Comparison of ENCODE assay signal across 8 mouse cellular contexts in the genomic region with DNA sequence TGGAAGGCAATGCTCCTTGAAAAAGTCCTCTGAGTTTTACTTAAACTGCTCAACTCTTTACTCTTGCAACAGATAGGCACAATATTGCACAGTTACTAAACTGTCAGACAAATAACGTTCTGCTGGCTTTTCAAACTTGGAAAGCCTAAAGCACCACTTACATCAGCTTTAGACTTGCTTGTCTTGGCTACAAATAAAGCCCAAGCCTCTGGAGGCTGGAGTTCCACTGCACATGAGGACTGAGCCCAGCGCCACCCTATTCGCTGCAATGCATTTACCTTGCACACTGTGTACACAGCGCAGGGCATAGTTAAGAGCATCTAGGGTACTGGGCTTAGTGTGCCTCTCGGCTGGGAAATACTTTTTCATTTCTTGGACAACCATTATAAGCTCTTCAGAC. TPM values are rescaled to one million over a fixed set of nuclear protein-coding genes. Genes with fewer than 3 reads are reported as not detected.
DNase-seq lines count a peak whose midpoint lies in the region; ATAC-seq lines count a peak whose summit lies in the region.

No protein-coding gene starts in this region.

- no peak for DNase-seq in liver, embryonic 11.5 days (ENCODE audit: low spot score)
- DNase-seq in B cell, adult 2 months: no peak
- no peak for DNase-seq in right cerebral cortex, postnatal 25 days

- H3K27ac ChIP-seq in forebrain, embryonic 12.5 days: no peak overlapping the region
- no peak overlapping the region for H3K27ac ChIP-seq in hindbrain, embryonic 15.5 days (replicated peaks)
- no peak overlapping the region for H3K27ac ChIP-seq in liver, embryonic 11.5 days (ENCODE audit: low read depth, low read length)
- H3K27ac ChIP-seq in neural tube, embryonic 12.5 days: no peak overlapping the region

- peaks cover 52% of the 10 kb centered on the region for H3K36me3 ChIP-seq in megakaryocyte, embryonic 14.5 days (replicated peaks; ENCODE audit: low read length)
- peaks cover 15% of the 10 kb centered on the region for H3K36me3 ChIP-seq in forebrain, embryonic 12.5 days (replicated peaks)
- peaks cover 10% of the 10 kb centered on the region for H3K36me3 ChIP-seq in hindbrain, embryonic 15.5 days
- no peaks in the 10 kb centered on the region; the same call in 1 of the 2 replicates for H3K36me3 ChIP-seq in liver, embryonic 11.5 days (ENCODE audit: control insufficient read depth, insufficient read depth, low read length)
- peaks cover 15% of the 10 kb centered on the region for H3K36me3 ChIP-seq in neural tube, embryonic 12.5 days

- no peak for ATAC-seq in megakaryocyte, adult 5-6 weeks (ENCODE audit: poor library complexity, severe bottlenecking)
- ATAC-seq in forebrain, embryonic 12.5 days (ENCODE audit: low FRiP score): no peak
- ATAC-seq in hindbrain, embryonic 15.5 days (ENCODE audit: low FRiP score, low read depth): no peak
- no peak for ATAC-seq in liver, embryonic 11.5 days (replicated peaks; ENCODE audit: low FRiP score)
- ATAC-seq in neural tube, embryonic 12.5 days (ENCODE audit: low FRiP score, low read depth): no peak

- peak overlapping the region; percentile 97 for H3K4me3 ChIP-seq in megakaryocyte, embryonic 14.5 days (replicated peaks)
- H3K4me3 ChIP-seq in forebrain, embryonic 12.5 days (replicated peaks): peak overlapping the region; percentile 58; the same call in 1 of the 2 replicates
- H3K4me3 ChIP-seq in hindbrain, embryonic 15.5 days: peak overlapping the region; percentile 72; the same call in 1 of the 2 replicates
- H3K4me3 ChIP-seq in liver, embryonic 11.5 days (ENCODE audit: low read depth, low read length): peak overlapping the region; percentile 63
- no peak overlapping the region for H3K4me3 ChIP-seq in neural tube, embryonic 12.5 days

- no peak overlapping the region for H3K9ac ChIP-seq in forebrain, embryonic 12.5 days
- no peak overlapping the region for H3K9ac ChIP-seq in hindbrain, embryonic 15.5 days
- no peak overlapping the region for H3K9ac ChIP-seq in liver, embryonic 11.5 days (ENCODE audit: low read depth, low read length)
- H3K9ac ChIP-seq in neural tube, embryonic 12.5 days: no peak overlapping the region

- H3K27me3 ChIP-seq in megakaryocyte, embryonic 14.5 days (replicated peaks): no peaks in the 10 kb centered on the region
- 0 out of 2 replicates have a peak, but pooled peaks cover 3% of the 10 kb centered on the region for H3K27me3 ChIP-seq in forebrain, embryonic 12.5 days
- H3K27me3 ChIP-seq in hindbrain, embryonic 15.5 days: no peaks in the 10 kb centered on the region; the same call in 1 of the 2 replicates
- H3K27me3 ChIP-seq in liver, embryonic 11.5 days (replicated peaks; ENCODE audit: control insufficient read depth, insufficient read depth, low read length): no peaks in the 10 kb centered on the region
- H3K27me3 ChIP-seq in neural tube, embryonic 12.5 days (replicated peaks): 0 out of 2 replicates have a peak, but pooled peaks cover 3% of the 10 kb centered on the region

- 44% methylated on average over 5 of the region's 5 CpGs for WGBS in forebrain, embryonic 12.5 days
- WGBS in hindbrain, embryonic 15.5 days: 44% methylated on average over 5 of the region's 5 CpGs
- WGBS in liver, embryonic 11.5 days: 57% methylated on average over 5 of the region's 5 CpGs
- 26% methylated on average over 5 of the region's 5 CpGs for WGBS in neural tube, embryonic 12.5 days

- H3K9me3 ChIP-seq in megakaryocyte, embryonic 14.5 days: no peaks in the 10 kb centered on the region
- H3K9me3 ChIP-seq in forebrain, embryonic 12.5 days: no peaks in the 10 kb centered on the region
- H3K9me3 ChIP-seq in hindbrain, embryonic 15.5 days: no peaks in the 10 kb centered on the region
- no peaks in the 10 kb centered on the region for H3K9me3 ChIP-seq in liver, embryonic 11.5 days (ENCODE audit: control insufficient read depth, low read length)
- H3K9me3 ChIP-seq in neural tube, embryonic 12.5 days: no peaks in the 10 kb centered on the region

- peak overlapping the region; percentile 93 for H3K4me2 ChIP-seq in forebrain, embryonic 12.5 days
- H3K4me2 ChIP-seq in hindbrain, embryonic 15.5 days: peak overlapping the region; percentile 97
- H3K4me2 ChIP-seq in liver, embryonic 11.5 days: peak overlapping the region; percentile 99
- peak overlapping the region; percentile 94 for H3K4me2 ChIP-seq in neural tube, embryonic 12.5 days (replicated peaks)

- H3K4me1 ChIP-seq in megakaryocyte, embryonic 14.5 days: peaks cover 45% of the 10 kb centered on the region
- H3K4me1 ChIP-seq in forebrain, embryonic 12.5 days: peaks cover 14% of the 10 kb centered on the region
- H3K4me1 ChIP-seq in hindbrain, embryonic 15.5 days (replicated peaks): peaks cover 17% of the 10 kb centered on the region
- peaks cover 3% of the 10 kb centered on the region; the same call in 1 of the 2 replicates for H3K4me1 ChIP-seq in liver, embryonic 11.5 days (replicated peaks; ENCODE audit: control insufficient read depth, insufficient read depth, low read length)
- peaks cover 11% of the 10 kb centered on the region for H3K4me1 ChIP-seq in neural tube, embryonic 12.5 days

RNA-seq across cellular contexts. Expression of a gene that starts 1.2 kb away (rescaled TPM):
- polyA plus RNA-seq in megakaryocyte, embryonic 14.5 days (2012; ENCODE audit: insufficient read depth, low replicate concordance): 8.0 and 11.8 TPM in 2 replicates
- total RNA-seq in megakaryocyte, adult 5-6 weeks (2015): 0.94 and 1.6 TPM in 2 replicates
- total RNA-seq in megakaryocyte, adult 5-6 weeks (2017): 1.2 and 1.5 TPM in 2 replicates
- 4.8 and 5.8 TPM in 2 replicates for polyA plus RNA-seq in forebrain, embryonic 12.5 days (2016; fragmentation: Nextera tagmentation; extraction: Ambion mirVana)
- polyA plus RNA-seq in hindbrain, embryonic 15.5 days (2015; fragmentation: Nextera tagmentation; extraction: Ambion mirVana): 4.2 and 4.6 TPM in 2 replicates
- 7.7 and 8.0 TPM in 2 replicates for polyA plus RNA-seq in liver, embryonic 11.5 days (2014; fragmentation: Nextera tagmentation; extraction: Ambion mirVana)
- 3.4 and 3.6 TPM in 2 replicates for polyA plus RNA-seq in neural tube, embryonic 12.5 days (2016; fragmentation: Nextera tagmentation; extraction: Ambion mirVana)

RNA-seq across cellular contexts. Expression of a gene that starts 14.5 kb away (rescaled TPM):
- 1.5 and 1.6 TPM in 2 replicates for polyA plus RNA-seq in megakaryocyte, embryonic 14.5 days (2012; ENCODE audit: insufficient read depth, low replicate concordance)
- total RNA-seq in megakaryocyte, adult 5-6 weeks (2015): 134 and 150 TPM in 2 replicates
- 71.5 and 95.3 TPM in 2 replicates for total RNA-seq in megakaryocyte, adult 5-6 weeks (2017)
- 77.4 and 77.5 TPM in 2 replicates for polyA plus RNA-seq in forebrain, embryonic 12.5 days (2016; fragmentation: Nextera tagmentation; extraction: Ambion mirVana)
- polyA plus RNA-seq in hindbrain, embryonic 15.5 days (2015; fragmentation: Nextera tagmentation; extraction: Ambion mirVana): 51.9 and 55.3 TPM in 2 replicates
- 71.0 and 74.6 TPM in 2 replicates for polyA plus RNA-seq in liver, embryonic 11.5 days (2014; fragmentation: Nextera tagmentation; extraction: Ambion mirVana)
- 65.4 and 70.7 TPM in 2 replicates for polyA plus RNA-seq in neural tube, embryonic 12.5 days (2016; fragmentation: Nextera tagmentation; extraction: Ambion mirVana)

RNA-seq across cellular contexts. Expression of a gene that starts 46.1 kb away (rescaled TPM):
- not detected in 2 replicates for polyA plus RNA-seq in megakaryocyte, embryonic 14.5 days (2012; ENCODE audit: insufficient read depth, low replicate concordance)
- total RNA-seq in megakaryocyte, adult 5-6 weeks (2015): not detected in 2 replicates
- not detected in 2 replicates for total RNA-seq in megakaryocyte, adult 5-6 weeks (2017)
- 0.54 TPM in 1 of 2 replicates, not detected in the other for polyA plus RNA-seq in forebrain, embryonic 12.5 days (2016; fragmentation: Nextera tagmentation; extraction: Ambion mirVana)
- polyA plus RNA-seq in hindbrain, embryonic 15.5 days (2015; fragmentation: Nextera tagmentation; extraction: Ambion mirVana): not detected in 2 replicates
- polyA plus RNA-seq in liver, embryonic 11.5 days (2014; fragmentation: Nextera tagmentation; extraction: Ambion mirVana): not detected in 2 replicates
- 0.38 TPM in 1 of 2 replicates, not detected in the other for polyA plus RNA-seq in neural tube, embryonic 12.5 days (2016; fragmentation: Nextera tagmentation; extraction: Ambion mirVana)

RNA-seq across cellular contexts. Expression of a gene that starts 46.4 kb away (rescaled TPM):
- polyA plus RNA-seq in megakaryocyte, embryonic 14.5 days (2012; ENCODE audit: insufficient read depth, low replicate concordance): not detected in 2 replicates
- not detected in 2 replicates for total RNA-seq in megakaryocyte, adult 5-6 weeks (2015)
- total RNA-seq in megakaryocyte, adult 5-6 weeks (2017): not detected in 2 replicates
- polyA plus RNA-seq in forebrain, embryonic 12.5 days (2016; fragmentation: Nextera tagmentation; extraction: Ambion mirVana): not detected in 2 replicates
- 0.41 TPM in 1 of 2 replicates, not detected in the other for polyA plus RNA-seq in hindbrain, embryonic 15.5 days (2015; fragmentation: Nextera tagmentation; extraction: Ambion mirVana)
- polyA plus RNA-seq in liver, embryonic 11.5 days (2014; fragmentation: Nextera tagmentation; extraction: Ambion mirVana): not detected in 2 replicates
- polyA plus RNA-seq in neural tube, embryonic 12.5 days (2016; fragmentation: Nextera tagmentation; extraction: Ambion mirVana): 0.97 and 1.5 TPM in 2 replicates

Comparison
In these comparisons a context has a peak if more than half of its experiments do, and no peak if none do; other contexts are left out.
1. RNA of a gene that starts 14.5 kb away (polyA plus RNA-seq): 77.4 to 77.5 TPM in forebrain, embryonic 12.5 days, 71.0 to 74.6 TPM in liver, embryonic 11.5 days, 65.4 to 70.7 TPM in neural tube, embryonic 12.5 days and 51.9 to 55.3 TPM in hindbrain, embryonic 15.5 days; 1.5 to 1.6 TPM in megakaryocyte, embryonic 14.5 days; every median in the first group is over 10 times any median in the second.
2. Peak in every context shown above with its lines, with median percentiles within 50 percentile points of each other: H3K4me2 ChIP-seq.